Mouse (Mus musculus): ENCODE measurements around the gene Med19. TPM values are rescaled to one million over a fixed set of nuclear protein-coding genes. Genes with fewer than 3 reads are reported as not detected.

The Med19 gene
- polyA plus RNA-seq, 1 experiment from 2014 or later = 49.3 TPM

GRCm38 (mm10) chr2:84714422-84714810 lies 36.2 kb downstream of the Med19 start:
- H3K4me2 ChIP-seq (replicated peaks) = peak overlapping the region; percentile 85
- ATAC-seq (ENCODE audit: low FRiP score) = peak; percentile 36
- H3K27me3 ChIP-seq = no peaks in the 10 kb centered on the region
- H3K4me3 ChIP-seq = peak overlapping the region; percentile 94
- H3K27ac ChIP-seq = peak overlapping the region; percentile 97
- no peaks in the 10 kb centered on the region for H3K9me3 ChIP-seq (replicated peaks)
- peaks cover 12% of the 10 kb centered on the region for H3K4me1 ChIP-seq
- WGBS = under 1% methylated on average over 23 of the region's 26 CpGs
- H3K9ac ChIP-seq = peak overlapping the region; percentile 97
- peaks cover 11% of the 10 kb centered on the region for H3K36me3 ChIP-seq

GRCm38 (mm10) chr2:84714811-84715561 lies 36.8 kb downstream of the Med19 start, which contains the start of gene Zdhhc5:
TSS of gene Zdhhc5 (minus strand) at chr2:84715180.
- peak; percentile 98 for ATAC-seq (ENCODE audit: low FRiP score)
- under 1% methylated on average over 82 of the region's 107 CpGs for WGBS
- Histone ChIP-seq H3K27me3 (no peaks in the 10 kb centered on the region), H3K9ac (peak within 1 kb of the TSS; percentile 97), H3K27ac (peak within 1 kb of the TSS; percentile 97), H3K4me1 (peaks cover 12% of the 10 kb centered on the region), H3K4me2 (replicated peaks) (peak within 1 kb of the TSS; percentile 85), H3K4me3 (peak within 1 kb of the TSS; percentile 94), H3K36me3 (peaks cover 10% of the 10 kb centered on the region), H3K9me3 (replicated peaks) (no peaks in the 10 kb centered on the region)

- peak overlapping the region; percentile 97 for H3K9ac ChIP-seq
- no peaks in the 10 kb centered on the region for H3K27me3 ChIP-seq
- WGBS = under 1% methylated on average over 33 of the region's 33 CpGs
- H3K4me3 ChIP-seq = peak overlapping the region; percentile 94
- peaks cover 12% of the 10 kb centered on the region for H3K4me1 ChIP-seq
- ATAC-seq (ENCODE audit: low FRiP score) = peak; percentile 96
- no peaks in the 10 kb centered on the region for H3K9me3 ChIP-seq (replicated peaks)
- peak overlapping the region; percentile 85 for H3K4me2 ChIP-seq (replicated peaks)
- peak overlapping the region; percentile 97 for H3K27ac ChIP-seq
- H3K36me3 ChIP-seq = peaks cover 3% of the 10 kb centered on the region
These were observed 37.6 kb downstream of the Med19 start for GRCm38 (mm10) chr2:84715562-84716361.

- no peaks in the 10 kb centered on the region for H3K27me3 ChIP-seq
- 43% methylated on average over 9 of the region's 9 CpGs for WGBS
- peaks cover 5% of the 10 kb centered on the region; the same call in 1 of the 2 replicates for H3K36me3 ChIP-seq
- H3K9me3 ChIP-seq (replicated peaks) = no peaks in the 10 kb centered on the region
- ATAC-seq (ENCODE audit: low FRiP score) = no peak
- peak overlapping the region; percentile 85 for H3K4me2 ChIP-seq (replicated peaks)
- H3K4me1 ChIP-seq = peaks cover 12% of the 10 kb centered on the region
- H3K4me3 ChIP-seq = peak overlapping the region; percentile 94
- H3K27ac ChIP-seq = peak overlapping the region; percentile 97
- peak overlapping the region; percentile 63 for H3K9ac ChIP-seq
These were observed 38.5 kb downstream of the Med19 start for GRCm38 (mm10) chr2:84716423-84717355.

GRCm38 (mm10) chr2:84717357-84717756 lies 39.2 kb downstream of the Med19 start:
- Histone ChIP-seq H3K9ac (no peak overlapping the region), H3K4me2 (replicated peaks) (no peak overlapping the region), H3K4me3 (no peak overlapping the region), H3K9me3 (replicated peaks) (no peaks in the 10 kb centered on the region), H3K4me1 (peaks cover 12% of the 10 kb centered on the region), H3K27ac (no peak overlapping the region), H3K36me3 (peaks cover 6% of the 10 kb centered on the region; the same call in 1 of the 2 replicates), H3K27me3 (no peaks in the 10 kb centered on the region)
- ATAC-seq (ENCODE audit: low FRiP score) = no peak
- 89% methylated on average over 4 of the region's 4 CpGs for WGBS

- Histone ChIP-seq H3K27me3 (no peaks in the 10 kb centered on the region), H3K9me3 (replicated peaks) (no peaks in the 10 kb centered on the region), H3K36me3 (peaks cover 28% of the 10 kb centered on the region), H3K4me1 (peaks cover 15% of the 10 kb centered on the region), H3K9ac (no peak overlapping the region), H3K4me3 (no peak overlapping the region), H3K4me2 (replicated peaks) (no peak overlapping the region), H3K27ac (no peak overlapping the region)
- ATAC-seq (ENCODE audit: low FRiP score) = no peak
- WGBS = 100% methylated on average over 2 of the region's 2 CpGs
These were observed 42.5 kb downstream of the Med19 start for GRCm38 (mm10) chr2:84720718-84721117.

- Histone ChIP-seq H3K27me3 (no peaks in the 10 kb centered on the region), H3K4me1 (peaks cover 20% of the 10 kb centered on the region), H3K4me3 (no peak overlapping the region), H3K4me2 (replicated peaks) (no peak overlapping the region), H3K27ac (no peak overlapping the region), H3K9me3 (replicated peaks) (no peaks in the 10 kb centered on the region), H3K9ac (no peak overlapping the region), H3K36me3 (peaks cover 28% of the 10 kb centered on the region)
- ATAC-seq (ENCODE audit: low FRiP score) = no peak
- 81% methylated on average over 3 of the region's 3 CpGs for WGBS
These were observed 43.0 kb downstream of the Med19 start for GRCm38 (mm10) chr2:84721182-84721581.

- peaks cover 26% of the 10 kb centered on the region for H3K4me1 ChIP-seq
- 96% methylated on average over 14 of the region's 14 CpGs for WGBS
- H3K36me3 ChIP-seq = peaks cover 28% of the 10 kb centered on the region
- no peak overlapping the region for H3K4me3 ChIP-seq
- ATAC-seq (ENCODE audit: low FRiP score) = no peak
- no peaks in the 10 kb centered on the region for H3K27me3 ChIP-seq
- no peaks in the 10 kb centered on the region for H3K9me3 ChIP-seq (replicated peaks)
- H3K27ac ChIP-seq = no peak overlapping the region
- no peak overlapping the region for H3K4me2 ChIP-seq (replicated peaks)
- no peak overlapping the region for H3K9ac ChIP-seq
These were observed 45.7 kb downstream of the Med19 start for GRCm38 (mm10) chr2:84723856-84724255.

- 94% methylated on average over 10 of the region's 10 CpGs for WGBS
- H3K4me3 ChIP-seq = no peak overlapping the region
- ATAC-seq (ENCODE audit: low FRiP score) = no peak
- peaks cover 28% of the 10 kb centered on the region for H3K36me3 ChIP-seq
- no peak overlapping the region; the same call in 1 of the 2 replicates for H3K9ac ChIP-seq
- peak overlapping the region; percentile 94; the same call in 1 of the 2 replicates for H3K4me2 ChIP-seq (replicated peaks)
- H3K4me1 ChIP-seq = peaks cover 26% of the 10 kb centered on the region
- H3K9me3 ChIP-seq (replicated peaks) = no peaks in the 10 kb centered on the region
- no peaks in the 10 kb centered on the region for H3K27me3 ChIP-seq
- no peak overlapping the region for H3K27ac ChIP-seq
These were observed 47.6 kb downstream of the Med19 start for GRCm38 (mm10) chr2:84725770-84726169.

- Histone ChIP-seq H3K4me3 (peak overlapping the region; percentile 61), H3K4me1 (peaks cover 26% of the 10 kb centered on the region), H3K36me3 (peaks cover 23% of the 10 kb centered on the region), H3K4me2 (replicated peaks) (peak overlapping the region; percentile 94), H3K27ac (0 out of 2 replicates have a peak overlapping the region, but pooled peaks have one; percentile 30), H3K9me3 (replicated peaks) (no peaks in the 10 kb centered on the region), H3K27me3 (no peaks in the 10 kb centered on the region), H3K9ac (peak overlapping the region; percentile 75)
- WGBS = 5% methylated on average over 9 of the region's 9 CpGs
- peak; percentile 2 for ATAC-seq (ENCODE audit: low FRiP score)
These were observed 48.5 kb downstream of the Med19 start for GRCm38 (mm10) chr2:84726716-84727115.

GRCm38 (mm10) chr2:84727172-84727858 lies 49.1 kb downstream of the Med19 start, which contains the start of gene Clp1:
TSS of gene Clp1 (minus strand) at chr2:84727350.
- peaks cover 26% of the 10 kb centered on the region for H3K4me1 ChIP-seq
- peak within 1 kb of the TSS; percentile 94 for H3K4me2 ChIP-seq (replicated peaks)
- WGBS = under 1% methylated on average over 39 of the region's 39 CpGs
- peak; percentile 96 for ATAC-seq (ENCODE audit: low FRiP score)
- H3K9me3 ChIP-seq (replicated peaks) = no peaks in the 10 kb centered on the region
- peak within 1 kb of the TSS; percentile 61 for H3K4me3 ChIP-seq
- peak within 1 kb of the TSS; percentile 75 for H3K9ac ChIP-seq
- H3K36me3 ChIP-seq = peaks cover 22% of the 10 kb centered on the region
- no peaks in the 10 kb centered on the region for H3K27me3 ChIP-seq
- peak within 1 kb of the TSS; percentile 73 for H3K27ac ChIP-seq
